Mouse (Mus musculus): ENCODE data around the gene Ppox. TPM values are rescaled to one million over a fixed set of nuclear protein-coding genes. Genes with fewer than 3 reads are reported as not detected.

Gene Ppox
- polyA plus RNA-seq, 1 experiment from 2014 or later = 65.0 TPM

DNA sequence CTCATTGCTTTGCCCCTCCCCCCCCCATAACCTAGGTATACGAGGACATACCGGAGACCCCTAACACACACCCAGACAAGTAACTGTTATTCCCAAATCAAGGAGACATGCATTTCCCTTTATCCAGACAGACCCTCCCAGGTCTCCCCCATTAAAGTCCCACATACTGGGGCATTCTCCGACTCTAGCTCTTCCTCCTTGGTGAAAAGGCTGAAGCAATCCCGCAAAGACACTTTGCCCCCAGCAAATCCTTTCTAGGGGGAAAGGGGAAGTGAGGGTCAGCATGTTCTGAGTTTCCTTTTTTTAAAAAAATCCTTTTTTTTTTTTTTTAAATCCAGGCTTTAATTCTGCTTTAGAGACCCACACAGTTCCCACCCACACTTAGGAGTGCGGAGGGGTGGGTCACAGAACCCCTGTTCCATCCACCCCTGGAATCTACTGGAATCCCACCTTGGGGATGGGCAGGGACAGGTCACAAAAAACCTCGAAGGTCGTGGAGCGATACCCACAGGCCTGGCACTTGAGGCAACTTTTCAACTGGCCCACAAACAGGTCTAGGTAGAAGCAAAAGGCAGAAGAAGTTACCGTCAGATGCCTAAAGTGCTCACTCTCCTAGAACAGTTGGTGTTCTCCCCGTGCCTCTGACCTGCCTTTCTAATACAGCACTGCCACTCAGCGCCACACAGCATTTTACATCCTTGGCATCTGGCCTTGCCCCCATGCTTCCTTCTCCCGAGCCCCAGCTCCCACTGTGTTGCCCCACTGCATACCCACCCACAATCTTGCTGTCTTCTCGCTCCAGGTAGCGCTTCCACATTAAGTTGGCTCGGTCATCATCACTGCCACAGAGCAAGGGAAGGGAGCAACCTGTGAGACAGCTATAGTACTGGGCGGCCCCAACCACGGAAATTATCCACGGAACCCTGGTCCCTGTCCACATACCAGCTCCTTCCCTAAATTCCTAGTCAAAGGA, 2.5 kb upstream of the Ppox start:
- no peak overlapping the region for H3K9ac ChIP-seq (ENCODE audit: low read length)
- H3K4me3 ChIP-seq (ENCODE audit: low read depth, low read length) = no peak overlapping the region
- no peaks in the 10 kb centered on the region for H3K9me3 ChIP-seq (ENCODE audit: control insufficient read depth, low read length)
- H3K27ac ChIP-seq (replicated peaks; ENCODE audit: low read depth, low read length) = no peak overlapping the region
- WGBS = 90% methylated on average over 18 of the region's 18 CpGs
- no peaks in the 10 kb centered on the region for H3K27me3 ChIP-seq (ENCODE audit: control insufficient read depth, insufficient read depth, low read length)
- peaks cover 14% of the 10 kb centered on the region; the same call in 1 of the 2 replicates for H3K36me3 ChIP-seq (ENCODE audit: control insufficient read depth, insufficient read depth, low read length)
- ATAC-seq (ENCODE audit: insufficient number of reproducible peaks, low FRiP score, low TSS enrichment, low read depth) = no peak
- H3K4me1 ChIP-seq (ENCODE audit: control insufficient read depth, insufficient read depth, low read length) = peaks cover 17% of the 10 kb centered on the region
- H3K4me2 ChIP-seq (ENCODE audit: low read depth, severe bottlenecking) = no peak overlapping the region
- no peak for DNase-seq (ENCODE audit: low spot score)

DNA sequence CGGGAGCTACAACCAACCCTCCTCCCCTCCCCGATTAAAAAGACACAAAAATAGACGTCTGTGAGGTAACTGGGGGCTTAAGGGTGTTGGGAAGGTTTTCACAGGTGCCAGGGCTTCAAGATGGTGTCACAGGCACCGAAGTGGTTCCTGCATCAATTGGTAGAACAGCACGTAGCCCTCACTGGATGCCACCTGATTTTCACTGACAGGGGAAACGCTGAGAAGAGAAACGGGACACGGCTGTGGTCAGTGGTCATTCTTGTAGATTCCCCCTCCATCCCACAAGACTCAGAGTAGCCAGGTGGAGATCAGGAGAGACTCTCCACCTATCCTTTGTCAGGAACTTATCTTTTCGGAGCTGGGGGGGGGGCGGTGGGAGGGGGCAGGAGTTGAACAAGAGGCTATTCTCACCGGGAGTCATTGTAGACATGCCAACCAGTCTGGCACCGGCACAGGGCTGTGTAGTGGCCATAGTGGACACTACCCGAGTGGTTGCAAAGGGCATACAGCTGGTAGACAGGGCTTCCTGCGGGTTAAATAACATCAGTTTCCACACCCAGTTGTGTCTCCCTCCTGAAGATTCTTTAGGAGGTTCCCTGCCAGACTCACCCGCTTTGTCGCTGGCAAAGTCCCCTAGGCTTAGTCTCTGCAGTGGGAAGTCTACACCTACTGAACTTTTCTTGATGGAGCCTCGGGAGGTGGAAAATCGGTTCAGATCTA, 1.3 kb upstream of the Ppox start:
- Histone ChIP-seq H3K9ac (ENCODE audit: low read length) (no peak overlapping the region; the same call in 1 of the 2 replicates), H3K4me1 (ENCODE audit: control insufficient read depth, insufficient read depth, low read length) (peaks cover 17% of the 10 kb centered on the region), H3K4me2 (ENCODE audit: low read depth, severe bottlenecking) (peak overlapping the region; percentile 83; the same call in 1 of the 2 replicates), H3K27ac (replicated peaks; ENCODE audit: low read depth, low read length) (no peak overlapping the region), H3K36me3 (ENCODE audit: control insufficient read depth, insufficient read depth, low read length) (peaks cover 20% of the 10 kb centered on the region), H3K9me3 (ENCODE audit: control insufficient read depth, low read length) (no peaks in the 10 kb centered on the region), H3K4me3 (ENCODE audit: low read depth, low read length) (no peak overlapping the region; the same call in 1 of the 2 replicates), H3K27me3 (ENCODE audit: control insufficient read depth, insufficient read depth, low read length) (no peaks in the 10 kb centered on the region)
- no peak for DNase-seq (ENCODE audit: low spot score)
- ATAC-seq (ENCODE audit: insufficient number of reproducible peaks, low FRiP score, low TSS enrichment, low read depth) = no peak
- 81% methylated on average over 18 of the region's 18 CpGs for WGBS

DNA sequence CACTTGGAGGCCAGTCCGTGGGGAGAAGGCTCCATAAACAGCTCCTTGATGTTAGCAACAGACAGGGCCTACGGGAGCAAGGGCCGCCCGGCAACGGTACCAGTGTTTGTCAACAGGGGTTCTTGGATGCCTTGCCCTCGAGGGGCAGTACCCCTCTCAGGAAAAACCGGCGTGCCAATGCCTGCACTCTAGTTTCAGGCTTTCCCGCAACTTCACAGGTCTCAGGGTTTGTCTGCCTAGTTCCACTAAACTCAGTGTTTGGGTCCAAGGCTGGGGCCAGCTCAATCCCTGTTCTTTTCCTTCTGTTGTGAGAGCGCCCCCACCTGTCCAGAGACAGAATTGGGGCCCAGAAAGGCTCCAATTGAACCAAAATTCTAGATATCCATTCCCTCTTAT, 540 bp upstream of the Ppox start:
- Histone ChIP-seq H3K4me1 (ENCODE audit: control insufficient read depth, insufficient read depth, low read length) (peaks cover 15% of the 10 kb centered on the region), H3K27ac (replicated peaks; ENCODE audit: low read depth, low read length) (peak overlapping the region; percentile 71), H3K4me3 (ENCODE audit: low read depth, low read length) (peak overlapping the region; percentile 78), H3K4me2 (ENCODE audit: low read depth, severe bottlenecking) (peak overlapping the region; percentile 83), H3K9ac (ENCODE audit: low read length) (peak overlapping the region; percentile 61), H3K9me3 (ENCODE audit: control insufficient read depth, low read length) (no peaks in the 10 kb centered on the region), H3K27me3 (ENCODE audit: control insufficient read depth, insufficient read depth, low read length) (no peaks in the 10 kb centered on the region), H3K36me3 (ENCODE audit: control insufficient read depth, insufficient read depth, low read length) (peaks cover 23% of the 10 kb centered on the region)
- under 1% methylated on average over 10 of the region's 10 CpGs for WGBS
- ATAC-seq (ENCODE audit: insufficient number of reproducible peaks, low FRiP score, low TSS enrichment, low read depth) (peak; percentile 37), DNase-seq (ENCODE audit: low spot score) (peak; percentile 81)

DNA sequence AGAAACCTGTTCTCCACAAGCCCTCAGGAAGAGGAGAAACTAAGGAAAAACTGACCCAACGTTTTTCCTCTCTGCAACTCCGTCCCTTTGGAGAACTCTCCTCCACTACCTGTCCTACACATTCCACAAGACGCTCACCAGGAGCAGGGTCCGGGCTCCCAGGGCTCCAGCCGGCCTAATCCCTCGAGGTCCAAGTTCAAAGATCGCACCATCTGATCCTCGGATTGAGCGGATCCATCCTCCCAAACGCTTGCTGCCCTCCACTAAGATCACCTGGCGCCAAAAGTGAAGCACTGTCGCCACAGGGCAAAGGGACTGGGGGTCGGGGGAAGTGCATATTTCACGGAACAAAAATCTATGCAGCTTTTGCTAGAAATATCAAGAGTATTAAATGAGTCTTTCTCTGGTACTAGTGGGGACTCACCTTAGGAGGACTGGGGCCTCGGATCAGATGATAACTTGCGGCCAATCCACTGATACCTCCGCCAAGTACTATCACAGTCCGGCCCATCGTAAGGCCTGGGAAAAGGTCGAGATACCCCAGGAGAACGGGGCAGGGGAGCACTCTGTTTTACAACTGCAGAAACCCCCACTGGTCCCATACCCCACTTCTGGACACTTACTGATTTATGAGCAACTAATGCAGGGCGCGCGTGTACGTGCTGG, 603 bp downstream of the Ppox start:
- no peak; the same call in 1 of the 2 replicates for ATAC-seq (ENCODE audit: insufficient number of reproducible peaks, low FRiP score, low TSS enrichment, low read depth)
- no peaks in the 10 kb centered on the region for H3K9me3 ChIP-seq (ENCODE audit: control insufficient read depth, low read length)
- no peak for DNase-seq (ENCODE audit: low spot score)
- under 1% methylated on average over 25 of the region's 25 CpGs for WGBS
- H3K27ac ChIP-seq (replicated peaks; ENCODE audit: low read depth, low read length) = no peak overlapping the region
- no peaks in the 10 kb centered on the region for H3K27me3 ChIP-seq (ENCODE audit: control insufficient read depth, insufficient read depth, low read length)
- peak overlapping the region; percentile 83 for H3K4me2 ChIP-seq (ENCODE audit: low read depth, severe bottlenecking)
- H3K36me3 ChIP-seq (ENCODE audit: control insufficient read depth, insufficient read depth, low read length) = peaks cover 24% of the 10 kb centered on the region
- H3K4me1 ChIP-seq (ENCODE audit: control insufficient read depth, insufficient read depth, low read length) = peaks cover 14% of the 10 kb centered on the region
- peak overlapping the region; percentile 73 for H3K9ac ChIP-seq (ENCODE audit: low read length)
- H3K4me3 ChIP-seq (ENCODE audit: low read depth, low read length) = peak overlapping the region; percentile 78

DNA sequence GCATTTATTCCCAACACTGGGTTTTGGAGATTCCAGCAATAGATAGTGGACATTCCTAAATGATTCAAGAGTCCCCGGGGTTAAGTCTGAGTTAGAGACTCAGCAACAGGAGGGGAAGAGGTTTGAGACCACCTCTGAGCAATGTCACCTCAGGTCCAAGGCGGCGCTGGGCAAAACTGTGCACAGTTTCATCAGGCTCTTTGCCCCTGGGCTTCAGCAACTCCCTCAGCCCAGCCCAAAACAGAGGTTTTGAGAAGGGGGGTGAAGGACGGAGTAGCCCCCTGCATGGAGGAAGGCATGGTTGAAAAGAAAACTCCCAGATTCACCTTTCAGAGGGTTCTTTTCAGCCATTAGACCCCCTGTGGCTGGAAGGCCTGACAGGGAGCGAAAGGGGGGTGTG, 1.3 kb downstream of the Ppox start:
- Histone ChIP-seq H3K4me3 (ENCODE audit: low read depth, low read length) (peak overlapping the region; percentile 78), H3K9me3 (ENCODE audit: control insufficient read depth, low read length) (no peaks in the 10 kb centered on the region), H3K4me1 (ENCODE audit: control insufficient read depth, insufficient read depth, low read length) (peaks cover 14% of the 10 kb centered on the region), H3K36me3 (ENCODE audit: control insufficient read depth, insufficient read depth, low read length) (peaks cover 27% of the 10 kb centered on the region), H3K9ac (ENCODE audit: low read length) (peak overlapping the region; percentile 73), H3K27ac (replicated peaks; ENCODE audit: low read depth, low read length) (no peak overlapping the region), H3K27me3 (ENCODE audit: control insufficient read depth, insufficient read depth, low read length) (no peaks in the 10 kb centered on the region), H3K4me2 (ENCODE audit: low read depth, severe bottlenecking) (peak overlapping the region; percentile 83)
- 59% methylated on average over 5 of the region's 5 CpGs for WGBS
- no peak for ATAC-seq (ENCODE audit: insufficient number of reproducible peaks, low FRiP score, low TSS enrichment, low read depth)
- DNase-seq (ENCODE audit: low spot score) = no peak

DNA sequence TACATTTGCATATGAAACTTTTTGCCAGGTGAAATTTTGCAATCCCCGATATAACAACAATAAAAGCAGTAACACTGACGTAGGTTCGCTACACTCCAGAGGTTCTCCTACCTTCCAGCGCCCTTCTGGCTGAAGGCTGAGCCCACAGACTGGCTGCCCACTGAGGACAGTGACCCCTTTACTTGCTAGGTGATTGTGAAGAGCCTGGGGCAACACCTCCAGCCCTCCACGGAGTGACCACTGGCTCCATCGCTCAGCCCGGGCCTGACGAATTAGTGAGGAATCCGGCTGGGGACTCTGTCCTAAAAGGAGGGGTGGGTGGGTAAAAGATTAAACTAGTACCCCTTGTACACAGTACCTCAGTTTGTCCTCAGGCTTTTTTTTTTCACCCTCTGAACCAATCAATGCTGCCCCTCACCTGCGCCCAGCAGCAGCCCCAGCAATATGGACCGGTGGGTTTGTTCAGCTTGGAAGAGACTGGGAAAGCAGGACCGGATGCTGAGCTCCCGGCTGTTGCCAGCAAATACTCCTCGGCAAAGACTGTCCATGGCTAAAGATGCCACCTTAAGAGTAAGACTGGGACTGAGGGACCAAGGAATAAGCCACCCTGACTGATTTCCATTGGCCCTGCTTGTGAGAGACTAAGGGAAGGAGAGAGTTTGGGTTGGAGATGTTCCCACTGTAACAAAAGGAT, 1.8 kb downstream of the Ppox start:
- WGBS = 88% methylated on average over 14 of the region's 14 CpGs
- Histone ChIP-seq H3K27ac (replicated peaks; ENCODE audit: low read depth, low read length) (no peak overlapping the region), H3K36me3 (ENCODE audit: control insufficient read depth, insufficient read depth, low read length) (peaks cover 24% of the 10 kb centered on the region), H3K9me3 (ENCODE audit: control insufficient read depth, low read length) (no peaks in the 10 kb centered on the region), H3K4me3 (ENCODE audit: low read depth, low read length) (no peak overlapping the region), H3K27me3 (ENCODE audit: control insufficient read depth, insufficient read depth, low read length) (no peaks in the 10 kb centered on the region), H3K4me1 (ENCODE audit: control insufficient read depth, insufficient read depth, low read length) (peaks cover 14% of the 10 kb centered on the region), H3K4me2 (ENCODE audit: low read depth, severe bottlenecking) (no peak overlapping the region; the same call in 1 of the 2 replicates), H3K9ac (ENCODE audit: low read length) (peak overlapping the region; percentile 73; the same call in 1 of the 2 replicates)
- DNase-seq (ENCODE audit: low spot score) (no peak), ATAC-seq (ENCODE audit: insufficient number of reproducible peaks, low FRiP score, low TSS enrichment, low read depth) (no peak)

DNA sequence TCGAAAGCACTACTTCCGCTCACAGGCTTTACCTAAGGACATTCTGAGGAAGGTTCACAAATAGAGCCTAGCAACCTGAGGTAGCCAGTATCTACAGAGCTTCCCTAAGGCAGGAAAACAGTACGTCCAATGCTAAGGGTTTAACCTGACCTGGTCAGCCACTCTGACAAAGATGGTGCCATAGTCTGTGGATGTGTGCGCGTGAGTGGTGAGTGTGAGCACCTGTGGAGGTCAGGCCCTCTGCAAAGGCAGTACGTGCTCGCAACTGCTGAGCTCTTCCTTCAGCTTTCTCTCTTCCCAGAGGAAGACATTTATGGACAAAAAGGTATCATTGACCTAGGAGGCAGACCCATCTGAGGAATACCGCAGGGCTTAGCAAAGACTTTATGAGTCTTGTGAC, 2.5 kb downstream of the Ppox start:
- Histone ChIP-seq H3K9ac (ENCODE audit: low read length) (no peak overlapping the region), H3K27me3 (ENCODE audit: control insufficient read depth, insufficient read depth, low read length) (no peaks in the 10 kb centered on the region), H3K36me3 (ENCODE audit: control insufficient read depth, insufficient read depth, low read length) (peaks cover 25% of the 10 kb centered on the region), H3K9me3 (ENCODE audit: control insufficient read depth, low read length) (no peaks in the 10 kb centered on the region), H3K4me2 (ENCODE audit: low read depth, severe bottlenecking) (no peak overlapping the region), H3K27ac (replicated peaks; ENCODE audit: low read depth, low read length) (no peak overlapping the region), H3K4me3 (ENCODE audit: low read depth, low read length) (no peak overlapping the region), H3K4me1 (ENCODE audit: control insufficient read depth, insufficient read depth, low read length) (peaks cover 14% of the 10 kb centered on the region)
- DNase-seq (ENCODE audit: low spot score) = no peak
- 91% methylated on average over 8 of the region's 8 CpGs for WGBS
- no peak for ATAC-seq (ENCODE audit: insufficient number of reproducible peaks, low FRiP score, low TSS enrichment, low read depth)
